Mouse (Mus musculus): ENCODE data around the gene Cpsf3. TPM values are rescaled to one million over a fixed set of nuclear protein-coding genes. Genes with fewer than 3 reads are reported as not detected.
A peak's percentile ranks its signal among the peaks of the same experiment; 100 is the strongest.

Cpsf3 gene
- 100 to 1,000 TPM; 139 to 163 TPM for polyA plus RNA-seq (2017; shearing (Covaris generic))

- ATAC-seq = no peak
Measured at GRCm38 (mm10) chr12:21284761-21285441, at the start of gene Cpsf3. Cpsf3 (plus strand) TSS chr12:21285391.

DNA sequence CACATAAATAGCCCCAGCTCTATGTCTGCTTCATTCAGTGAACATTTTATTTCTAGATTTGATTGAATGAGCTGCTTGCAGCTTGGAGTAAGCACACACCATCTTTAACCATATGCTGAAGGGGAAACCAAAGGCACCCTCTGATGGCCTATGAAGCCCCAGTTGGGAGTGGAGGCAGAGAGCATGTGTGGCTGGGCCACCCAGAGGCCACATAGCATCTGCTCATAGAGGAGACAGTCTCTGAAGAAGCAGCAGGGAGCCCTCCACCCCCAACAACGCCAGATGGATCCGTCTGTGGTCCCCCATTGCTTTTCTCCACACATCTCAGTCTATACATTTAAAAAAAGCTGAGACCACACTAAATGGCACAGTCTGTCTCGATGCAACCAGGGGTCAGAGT is 43.2 kb upstream of the Cpsf3 start:
- ATAC-seq = no peak

GRCm38 (mm10) chr12:21244375-21244960 is 40.7 kb upstream of the Cpsf3 start:
- no peak for ATAC-seq

DNA sequence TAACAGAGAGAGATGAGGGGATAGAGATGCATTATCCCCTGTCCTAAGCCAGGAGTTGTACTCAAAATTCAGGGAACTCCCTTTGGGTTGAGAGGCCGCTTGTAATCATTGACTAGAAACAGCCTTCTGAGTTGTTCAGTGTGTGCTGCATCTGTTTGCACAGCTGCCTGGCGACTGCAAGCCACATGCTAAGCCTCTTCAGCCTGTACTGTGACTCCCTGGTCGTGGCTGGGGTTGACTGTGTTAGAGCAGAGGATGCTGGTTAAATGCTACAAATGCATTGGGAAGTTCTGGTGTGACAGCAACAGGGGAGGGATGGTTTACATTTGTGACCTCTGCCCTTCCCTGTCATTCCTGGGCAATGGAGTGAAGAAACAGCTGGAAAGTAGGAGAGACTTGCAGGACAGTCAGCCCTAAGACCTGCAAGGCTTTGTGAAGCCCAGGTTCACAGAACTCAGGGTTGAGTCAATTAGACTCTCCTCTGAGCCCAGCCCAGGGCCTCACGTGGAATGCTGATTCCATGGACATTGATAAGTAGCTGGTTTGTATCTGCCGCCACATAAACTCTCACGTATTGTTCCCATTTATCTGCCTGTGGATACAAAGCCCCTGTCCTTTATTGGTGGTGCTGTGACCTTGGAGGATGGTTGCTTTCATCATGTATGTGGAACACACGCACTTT is 37.3 kb upstream of the Cpsf3 start:
- no peak for ATAC-seq

- peak; percentile 74 for ATAC-seq
Measured at GRCm38 (mm10) chr12:21260494-21261256, 24.5 kb upstream of the Cpsf3 start.

- no peak for ATAC-seq
Measured at GRCm38 (mm10) chr12:21261521-21261920, 23.7 kb upstream of the Cpsf3 start.

GRCm38 (mm10) chr12:21263256-21263655 is 21.9 kb upstream of the Cpsf3 start:
- no peak for ATAC-seq

GRCm38 (mm10) chr12:21264241-21264640 is 20.9 kb upstream of the Cpsf3 start:
- no peak for ATAC-seq

DNA sequence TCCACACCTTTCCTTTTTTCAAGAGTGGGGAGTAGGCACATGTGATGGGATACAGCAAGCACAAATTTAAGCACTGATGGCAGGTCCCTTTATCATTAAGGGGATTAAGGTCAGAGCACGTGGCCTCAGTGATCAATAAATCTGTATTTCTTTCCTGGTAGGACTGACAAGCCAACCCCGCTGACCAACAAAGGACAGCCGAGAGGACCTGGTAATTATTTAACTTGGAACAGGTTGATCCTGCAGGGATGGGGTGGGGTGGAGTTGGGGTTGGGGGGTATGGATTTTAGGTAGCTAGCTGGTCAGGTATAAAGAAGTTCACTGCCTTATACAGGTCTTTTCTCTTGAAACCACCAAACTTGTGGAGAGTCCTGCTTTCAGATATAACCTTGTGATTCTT is 20.2 kb upstream of the Cpsf3 start:
- ATAC-seq = no peak

- no peak for ATAC-seq
Measured at GRCm38 (mm10) chr12:21265501-21265900, 19.7 kb upstream of the Cpsf3 start.

DNA sequence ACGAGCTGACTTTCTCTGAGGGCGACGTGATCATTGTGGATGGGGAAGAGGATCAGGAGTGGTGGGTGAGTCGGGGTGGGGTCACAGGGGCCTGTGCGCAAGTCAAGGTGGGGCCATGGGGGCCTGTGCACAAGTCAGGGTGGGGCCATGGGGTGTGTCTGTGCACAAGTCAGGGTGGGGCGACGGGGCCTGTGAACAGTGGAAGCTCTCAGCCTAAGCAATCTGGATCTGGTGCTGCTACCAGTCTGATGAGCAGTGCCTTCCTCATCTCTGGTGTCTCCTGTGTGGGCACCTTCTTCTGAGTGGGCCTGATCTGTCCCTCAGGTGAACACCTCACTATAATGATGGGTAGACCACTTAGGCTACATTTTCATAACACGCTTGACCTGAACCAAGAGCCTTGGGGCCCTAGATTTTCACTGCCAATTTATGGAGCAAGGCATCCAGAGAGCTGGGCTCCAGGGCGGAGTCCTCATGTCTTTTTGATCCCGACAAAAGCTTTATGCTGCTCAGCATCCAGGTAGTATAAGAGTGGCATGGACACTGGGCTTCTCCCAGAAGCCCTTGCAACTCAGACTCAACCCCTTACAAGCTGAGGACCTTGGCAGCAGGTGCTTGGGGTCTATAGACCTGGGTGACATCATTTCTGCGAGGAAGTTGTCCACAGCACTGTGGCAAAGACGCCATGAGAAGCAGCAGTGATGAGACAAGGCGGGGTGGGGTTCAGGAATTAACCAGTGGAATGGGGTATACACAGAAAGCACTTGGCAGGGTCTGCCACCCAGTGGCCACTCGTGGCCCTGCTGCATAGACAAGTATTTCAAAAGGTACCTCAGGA is 19.0 kb upstream of the Cpsf3 start:
- peak; percentile 60 for ATAC-seq

DNA sequence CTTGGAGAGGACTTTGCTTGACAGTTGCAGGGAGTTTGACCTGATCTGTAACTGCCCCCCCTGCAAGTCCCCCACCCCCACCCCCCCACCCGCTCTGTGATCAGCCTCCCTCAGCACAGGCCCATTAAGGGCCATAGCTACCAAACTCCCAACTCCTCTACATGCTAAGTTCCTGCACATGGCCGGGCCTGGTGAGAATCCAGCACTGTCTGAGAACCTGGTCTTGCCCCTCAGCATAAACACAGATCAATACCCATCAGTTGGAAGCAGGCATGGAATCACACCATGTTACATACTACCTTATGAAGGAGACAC is 18.4 kb upstream of the Cpsf3 start:
- ATAC-seq = no peak

DNA sequence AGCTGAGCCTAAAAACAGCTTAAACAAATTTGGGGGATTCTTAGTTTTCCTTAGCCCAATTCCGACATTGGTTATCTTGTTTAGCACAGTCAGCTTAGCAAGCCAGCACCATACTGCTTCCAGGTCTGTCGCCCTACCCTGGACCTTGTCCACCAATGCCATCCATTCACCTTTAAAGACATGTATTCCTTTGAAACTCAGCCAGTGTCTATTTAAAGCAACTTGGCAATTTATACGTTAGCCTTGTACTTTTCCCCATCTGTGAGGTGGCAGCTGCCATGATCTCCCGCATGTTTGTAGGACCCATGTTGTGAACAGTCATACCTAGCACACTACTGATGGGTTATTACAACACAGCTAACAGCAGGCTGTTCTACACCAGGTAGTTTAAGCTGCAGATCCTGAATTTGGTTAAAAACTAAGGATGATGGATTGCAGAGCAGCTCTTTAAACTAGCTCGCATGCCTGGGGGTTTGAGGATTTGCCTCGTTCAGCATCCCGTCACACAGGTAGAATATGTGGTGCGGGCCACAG is 17.0 kb upstream of the Cpsf3 start:
- no peak for ATAC-seq

DNA sequence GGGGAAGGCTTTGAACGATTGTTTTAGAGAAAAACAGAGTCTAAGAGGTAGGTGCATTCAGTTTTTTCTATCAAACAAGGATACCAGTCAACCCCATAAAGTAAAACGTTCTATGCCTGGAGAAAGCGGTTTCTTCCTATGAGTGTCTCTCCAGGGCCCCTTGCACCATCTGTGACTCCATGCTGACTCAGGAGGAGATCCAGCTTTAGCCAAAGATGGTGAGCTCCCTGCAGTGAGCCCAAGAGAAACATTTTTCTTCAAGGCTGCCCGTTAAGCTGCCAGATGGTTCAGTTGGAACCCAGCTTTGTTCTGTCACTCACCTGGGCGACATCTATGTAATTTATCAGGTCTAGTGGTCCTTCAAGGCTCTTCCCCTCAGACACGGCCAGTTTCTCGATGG is 10.7 kb upstream of the Cpsf3 start:
- ATAC-seq = no peak

- ATAC-seq = no peak
Measured at GRCm38 (mm10) chr12:21277352-21277864, 7.8 kb upstream of the Cpsf3 start.

- peak; percentile 47 for ATAC-seq
Measured at GRCm38 (mm10) chr12:21285508-21286242, 484 bp downstream of the Cpsf3 start.

GRCm38 (mm10) chr12:21286243-21286622 is 1.0 kb downstream of the Cpsf3 start, which contains the start of gene Itgb1bp1:
Itgb1bp1 (minus strand) TSS chr12:21286284.
- ATAC-seq = peak; percentile 84

DNA sequence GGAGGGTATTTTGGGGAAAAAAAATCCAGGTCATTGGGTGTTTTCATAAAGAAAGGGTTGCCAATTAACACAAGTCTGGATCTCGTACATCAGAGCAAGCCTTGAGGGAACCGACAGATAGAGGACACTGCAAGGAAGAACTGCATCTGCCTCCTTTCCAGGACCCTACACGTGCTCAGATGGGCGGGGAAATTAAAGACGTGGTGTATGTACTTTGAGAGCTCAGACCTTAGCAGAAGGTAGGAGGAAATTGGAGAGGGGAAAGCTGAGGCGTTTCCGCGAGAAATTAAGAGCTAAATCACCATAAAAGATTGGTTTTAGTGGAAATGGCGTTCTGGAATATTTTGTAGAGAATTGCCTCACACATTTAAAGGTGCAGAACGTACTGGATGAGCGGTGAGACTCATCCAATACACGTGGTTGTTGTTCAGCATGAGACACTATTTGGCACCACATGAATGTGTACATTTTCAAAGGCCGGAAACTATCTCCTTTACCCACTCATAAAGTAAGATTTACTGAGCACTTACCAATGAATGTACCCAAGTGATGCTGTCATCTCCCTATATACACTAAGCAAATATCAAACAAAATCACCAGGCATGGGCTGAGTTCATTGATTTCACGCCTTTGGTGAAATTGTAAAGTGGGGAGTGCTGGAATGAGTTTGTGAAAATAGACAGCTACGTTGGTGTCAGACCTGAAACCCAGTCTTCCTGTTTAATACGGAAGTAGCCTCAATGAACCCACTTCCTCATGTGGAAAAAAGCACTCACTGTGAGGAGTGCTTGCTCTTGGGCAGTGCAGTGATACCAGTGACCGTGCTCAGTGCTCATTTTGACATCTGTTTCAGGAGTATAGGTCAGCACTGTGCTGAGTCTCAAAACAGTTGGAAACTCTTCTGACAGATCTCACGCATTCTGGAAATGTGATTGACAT is 1.8 kb downstream of the Cpsf3 start:
- ATAC-seq = peak; percentile 58

- ATAC-seq = no peak
Measured at GRCm38 (mm10) chr12:21288716-21289395, 3.7 kb downstream of the Cpsf3 start.

All from CD4-positive, CD25-positive, alpha-beta regulatory T cell, adult 4 months (primary cell).